Comparison of ENCODE assay signal across 10 mouse cellular contexts in genomic region chr2:26299336-26299735, GRCm38 (mm10). TPM values are rescaled to one million over a fixed set of nuclear protein-coding genes. Genes with fewer than 3 reads are reported as not detected.
A peak's percentile ranks its signal among the peaks of the same experiment; 100 is the strongest.
DNase-seq lines count a peak whose midpoint lies in the region; ATAC-seq and TF ChIP-seq lines count a peak whose summit lies in the region.
"Had no signal": no experiment of that assay in that cellular context is flagged by ENCODE, and none has a peak within 500 bp of the region (broad histone marks: within the 10 kb centered on the region; RNA-seq: fewer than 3 reads in every experiment).

No protein-coding gene starts in this region.

- peak overlapping the region; percentile 55 for H3K4me3 ChIP-seq in E14TG2a.4 (replicated peaks; ENCODE audit: low read length)
- no peak overlapping the region for H3K4me3 ChIP-seq in forebrain, embryonic 11.5 days (ENCODE audit: low read depth, low read length)
- no peak overlapping the region for H3K4me3 ChIP-seq in midbrain, embryonic 12.5 days

- peaks cover 3% of the 10 kb centered on the region; the same call in 1 of the 2 replicates for H3K27me3 ChIP-seq in E14TG2a.4 (ENCODE audit: insufficient read depth, low read length)
- peaks cover 2% of the 10 kb centered on the region; the same call in 1 of the 2 replicates for H3K27me3 ChIP-seq in forebrain, embryonic 11.5 days (ENCODE audit: control insufficient read depth, insufficient read depth, low read length)
- H3K27me3 ChIP-seq in midbrain, embryonic 12.5 days: peaks cover 22% of the 10 kb centered on the region; the same call in 1 of the 2 replicates

- H3K9ac ChIP-seq in forebrain, embryonic 11.5 days (ENCODE audit: low read length): no peak overlapping the region; the same call in 1 of the 2 replicates
- peak overlapping the region; percentile 8 for H3K9ac ChIP-seq in midbrain, embryonic 12.5 days (replicated peaks)

- ATAC-seq in cerebellum, adult (ENCODE audit: insufficient number of reproducible peaks, low FRiP score, low TSS enrichment): peak; percentile 43; the same call in 1 of the 2 replicates
- ATAC-seq in forebrain, embryonic 11.5 days (replicated peaks; ENCODE audit: low FRiP score): 0 out of 2 replicates have a peak, but pooled peaks have one; percentile 2
- ATAC-seq in midbrain, embryonic 12.5 days (ENCODE audit: low FRiP score, low read depth): no peak

- H3K36me3 ChIP-seq in E14TG2a.4 (ENCODE audit: insufficient read depth, low read length): no peaks in the 10 kb centered on the region
- H3K36me3 ChIP-seq in forebrain, embryonic 11.5 days (ENCODE audit: control insufficient read depth, insufficient read depth, low read length): no peaks in the 10 kb centered on the region
- H3K36me3 ChIP-seq in midbrain, embryonic 12.5 days: no peaks in the 10 kb centered on the region
- H3K36me3 ChIP-seq: G1E had no signal

- H3K27ac ChIP-seq in forebrain, embryonic 11.5 days (ENCODE audit: low read depth, low read length): peak overlapping the region; percentile 65
- peak overlapping the region; percentile 86 for H3K27ac ChIP-seq in midbrain, embryonic 12.5 days (replicated peaks)

- no peak for TF ChIP-seq CTCF in E14TG2a.4 (conservative IDR thresholded peaks at IDR 0.05; ENCODE audit: low read length)

- H3K4me2 ChIP-seq in forebrain, embryonic 11.5 days (ENCODE audit: low read depth, low read length, severe bottlenecking): no peak overlapping the region
- H3K4me2 ChIP-seq in midbrain, embryonic 12.5 days (replicated peaks): peak overlapping the region; percentile 37

- no peak for DNase-seq in forebrain, embryonic 11.5 days (ENCODE audit: low spot score)
- DNase-seq in embryo, embryonic 9.5 days (ENCODE audit: extremely low spot score): no peak
- no peak for DNase-seq in kidney, postnatal 10 days
- no peak for DNase-seq in ovary, postnatal 36 days (ENCODE audit: low spot score)
- no peak for DNase-seq in urinary bladder, postnatal 36 days (ENCODE audit: low spot score in 2 of 2)

- 26% methylated on average over 7 of the region's 7 CpGs for WGBS in forebrain, embryonic 11.5 days
- 31% methylated on average over 7 of the region's 7 CpGs for WGBS in midbrain, embryonic 12.5 days

- peaks cover 55% of the 10 kb centered on the region for H3K4me1 ChIP-seq in E14TG2a.4 (replicated peaks; ENCODE audit: low read depth, low read length)
- H3K4me1 ChIP-seq in forebrain, embryonic 11.5 days (replicated peaks; ENCODE audit: control insufficient read depth, insufficient read depth, low read length): peaks cover 21% of the 10 kb centered on the region
- peaks cover 42% of the 10 kb centered on the region for H3K4me1 ChIP-seq in midbrain, embryonic 12.5 days

- no peaks in the 10 kb centered on the region for H3K9me3 ChIP-seq in E14TG2a.4 (ENCODE audit: low read length)
- no peaks in the 10 kb centered on the region for H3K9me3 ChIP-seq in forebrain, embryonic 11.5 days (ENCODE audit: control insufficient read depth, low read length)
- 0 out of 2 replicates have a peak, but pooled peaks cover 4% of the 10 kb centered on the region for H3K9me3 ChIP-seq in midbrain, embryonic 12.5 days
- H3K9me3 ChIP-seq: G1E had no signal

RNA-seq across cellular contexts. Expression of gene Ccdc187, which starts 5.0 kb away (rescaled TPM):
- polyA plus RNA-seq in forebrain, embryonic 11.5 days (2014; fragmentation: Nextera tagmentation; extraction: Ambion mirVana): 0.05 and 0.19 TPM in 2 replicates
- 0.08 and 0.12 TPM in 2 replicates for polyA plus RNA-seq in midbrain, embryonic 12.5 days (2016; fragmentation: Nextera tagmentation; extraction: Ambion mirVana)
- polyA plus RNA-seq: G1E; liver, adult 2 months had no signal

RNA-seq across cellular contexts. Expression of gene Gpsm1, which starts 16.0 kb away (rescaled TPM):
- polyA plus RNA-seq in forebrain, embryonic 11.5 days (2014; fragmentation: Nextera tagmentation; extraction: Ambion mirVana): 61.1 and 63.3 TPM in 2 replicates
- 128 and 129 TPM in 2 replicates for polyA plus RNA-seq in midbrain, embryonic 12.5 days (2016; fragmentation: Nextera tagmentation; extraction: Ambion mirVana)

RNA-seq across cellular contexts. Expression of gene Dnlz, which starts 52.6 kb away (rescaled TPM):
- 38.2 and 40.2 TPM in 2 replicates for polyA plus RNA-seq in forebrain, embryonic 11.5 days (2014; fragmentation: Nextera tagmentation; extraction: Ambion mirVana)
- polyA plus RNA-seq in midbrain, embryonic 12.5 days (2016; fragmentation: Nextera tagmentation; extraction: Ambion mirVana): 34.4 and 35.2 TPM in 2 replicates
